Mouse (Mus musculus) ovary, postnatal 36 days (tissue): ENCODE measurements around the gene Sec14l2.
A peak's percentile ranks its signal among the peaks of the same experiment; 100 is the strongest.

Experiments used
- DNase-seq: peaks from one replicate; pipeline ENCODE4 v3.0.0; 2022; ENCODE audit warnings: low spot score, mixed read lengths

The Sec14l2 gene

GRCm38 (mm10) chr11:4098816-4099215, 24.4 kb downstream of the Sec14l2 start:
- no peak for DNase-seq

DNA sequence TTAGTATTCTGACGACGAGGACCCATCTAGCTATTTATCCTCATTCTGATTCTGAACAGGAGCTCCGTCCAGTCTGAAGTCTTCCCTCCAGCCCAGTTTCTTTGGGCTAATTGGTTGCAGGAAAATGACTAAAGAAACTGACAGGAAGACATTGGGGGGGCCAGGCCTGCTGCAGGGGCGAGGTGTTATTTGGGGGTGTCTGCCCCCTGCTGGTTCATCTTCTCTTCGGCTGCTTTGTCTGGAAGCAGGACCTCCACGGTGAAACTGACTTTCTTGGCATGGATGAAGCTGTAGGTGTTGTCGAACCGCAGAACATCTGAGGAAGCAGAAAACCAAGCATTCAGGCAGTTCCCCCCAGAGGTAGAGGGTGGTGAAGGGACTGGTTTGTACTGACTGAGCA, 25.1 kb downstream of the Sec14l2 start:
- no peak for DNase-seq

- DNase-seq = peak; percentile 18
Observed at GRCm38 (mm10) chr11:4097091-4097621, 26.1 kb downstream of the Sec14l2 start.

GRCm38 (mm10) chr11:4096054-4096984, 26.9 kb downstream of the Sec14l2 start:
- peak; percentile 99 for DNase-seq

GRCm38 (mm10) chr11:4095171-4096053, 27.8 kb downstream of the Sec14l2 start, which contains the start of gene Mtfp1:
Gene Mtfp1 (minus strand): TSS chr11:4095445.
- DNase-seq = peak; percentile 68

- peak; percentile 55 for DNase-seq
Observed at GRCm38 (mm10) chr11:4094378-4095170, 28.6 kb downstream of the Sec14l2 start.

GRCm38 (mm10) chr11:4093459-4094377, 29.5 kb downstream of the Sec14l2 start:
- DNase-seq = no peak

DNA sequence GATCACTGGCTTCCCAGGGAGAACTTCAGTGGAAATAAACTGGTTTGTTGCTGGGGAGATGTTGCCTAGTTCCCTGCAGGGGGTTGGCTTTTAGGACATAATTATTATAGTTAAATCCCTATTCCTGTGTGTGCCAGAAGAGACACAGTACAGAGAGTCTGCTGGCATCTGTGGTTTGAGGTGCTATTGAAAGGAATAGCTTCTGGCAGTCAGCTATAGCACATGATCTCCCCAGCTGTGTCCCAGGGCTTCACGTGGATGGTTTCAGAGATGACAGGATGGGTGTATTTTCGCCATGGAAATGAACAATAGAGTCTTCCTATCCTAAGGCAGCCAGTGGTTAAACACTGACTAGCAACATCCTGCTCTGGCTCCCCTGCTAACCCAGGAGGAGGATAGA, 35.9 kb downstream of the Sec14l2 start:
- no peak for DNase-seq

DNA sequence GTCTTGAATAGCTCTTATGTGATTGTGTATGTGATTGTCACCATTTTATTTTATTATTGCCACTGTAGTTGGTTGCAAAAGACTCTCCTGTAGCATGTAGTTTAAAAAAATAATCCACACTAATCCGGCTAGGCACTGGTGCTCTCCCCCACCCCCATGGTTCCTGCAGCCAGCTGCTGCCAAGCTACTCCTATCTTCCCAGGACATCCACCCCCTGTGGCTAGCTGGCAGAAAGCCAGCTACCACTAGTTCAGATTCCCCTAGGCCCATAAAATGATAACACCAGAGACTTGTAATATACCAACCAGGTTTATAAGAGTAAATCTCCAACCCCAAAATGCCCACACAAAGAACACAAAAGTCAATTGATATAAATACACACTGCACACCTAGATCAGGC, 37.0 kb downstream of the Sec14l2 start:
- DNase-seq = no peak

GRCm38 (mm10) chr11:4083316-4084078, 39.7 kb downstream of the Sec14l2 start:
- DNase-seq = no peak

DNA sequence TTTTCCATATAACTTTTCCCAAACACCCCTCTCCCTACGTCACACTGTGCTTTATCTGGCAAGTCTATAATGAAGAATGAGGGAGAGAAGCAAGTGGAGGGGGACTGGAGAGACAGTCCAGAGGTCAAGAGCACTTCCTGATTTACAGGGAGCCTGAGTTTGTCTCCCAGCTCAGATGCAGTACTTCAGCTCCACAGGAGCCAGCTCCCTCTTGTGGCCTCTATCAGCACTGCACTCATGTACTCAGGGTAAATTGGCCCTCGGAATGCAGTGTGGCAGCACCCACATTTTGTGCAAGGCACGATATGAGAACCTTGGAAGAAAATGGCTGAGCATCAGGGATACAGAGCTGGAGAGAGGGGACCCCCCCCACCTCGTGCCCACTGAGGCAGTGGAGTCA, 43.0 kb downstream of the Sec14l2 start:
- peak; percentile 23 for DNase-seq

- no peak for DNase-seq
Observed at GRCm38 (mm10) chr11:4078267-4078933, 44.8 kb downstream of the Sec14l2 start.

DNA sequence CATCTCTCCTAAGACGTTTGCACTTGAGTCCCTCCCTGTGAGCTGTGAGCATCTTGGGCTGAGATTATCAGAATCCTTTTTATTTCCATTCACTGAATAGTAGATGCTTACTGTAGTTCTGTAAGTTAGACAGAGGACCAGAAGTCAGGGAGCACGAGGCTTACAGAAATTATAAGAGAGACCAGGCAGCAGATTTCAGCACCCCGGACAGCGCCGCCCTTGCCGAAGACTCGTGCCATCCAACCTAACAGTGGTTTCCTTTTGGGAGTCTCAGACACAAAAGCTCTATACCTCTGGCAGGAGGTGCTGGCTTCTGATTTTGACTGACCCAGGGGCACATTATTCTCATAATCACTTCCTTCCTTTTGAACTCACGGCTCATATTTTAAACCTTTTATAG, 46.6 kb downstream of the Sec14l2 start:
- DNase-seq = peak; percentile 65

DNA sequence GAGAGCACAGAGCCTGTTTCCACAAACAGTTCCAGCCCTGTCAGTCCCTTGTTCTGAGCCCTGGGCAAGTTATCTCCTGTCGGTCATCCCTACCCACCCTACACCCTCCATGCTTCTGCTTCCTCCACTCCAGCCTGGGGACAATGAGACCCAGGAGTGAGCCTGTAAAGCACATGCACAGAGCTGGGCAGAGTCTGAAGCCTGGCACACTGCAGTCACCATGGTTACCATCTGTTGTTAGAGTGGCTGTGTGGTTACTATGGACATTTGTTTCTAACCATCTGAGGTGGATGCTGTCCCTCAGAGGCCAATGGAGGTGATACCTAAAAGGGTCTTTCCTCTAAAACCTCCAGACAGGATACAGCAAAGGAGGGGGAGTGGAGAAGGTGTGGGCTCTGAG, 53.6 kb downstream of the Sec14l2 start:
- no peak for DNase-seq

GRCm38 (mm10) chr11:4064627-4065122, 58.5 kb downstream of the Sec14l2 start, which contains the start of gene Sec14l3:
Gene Sec14l3 (plus strand): TSS chr11:4064841.
- DNase-seq = no peak

- DNase-seq = no peak
Observed at GRCm38 (mm10) chr11:4062981-4063380, 60.2 kb downstream of the Sec14l2 start.

DNA sequence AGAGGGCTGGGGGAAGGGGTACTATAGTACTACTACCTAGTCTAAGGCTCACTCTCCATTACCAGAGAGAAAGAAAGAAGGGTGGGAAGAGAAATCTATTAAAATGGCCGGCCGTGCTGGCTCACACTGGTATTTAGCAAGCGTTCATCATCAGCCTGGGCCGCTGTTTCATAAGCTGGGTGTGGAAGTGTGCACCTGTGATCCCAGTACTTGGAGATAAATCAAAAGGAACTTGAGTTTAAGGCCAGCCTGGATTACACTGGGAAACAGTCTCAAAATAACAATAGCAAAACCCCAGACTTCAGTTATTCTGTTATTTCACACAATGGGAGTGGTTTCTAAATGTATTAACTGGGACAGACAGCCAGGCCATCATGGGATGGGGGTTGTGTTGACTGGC, 60.7 kb downstream of the Sec14l2 start:
- DNase-seq = no peak

GRCm38 (mm10) chr11:4060866-4061575, 62.2 kb downstream of the Sec14l2 start:
- no peak for DNase-seq
